Mouse (Mus musculus) cerebellum, postnatal 14 days (tissue): ENCODE results near the gene Nrxn3.

Experiments
- DNase-seq, 2 experiments: peaks; one replicate each; pipeline ENCODE4 v3.0.0; 2021; ENCODE audit warnings: mixed read lengths in 2 of 2

The Nrxn3 gene

DNA sequence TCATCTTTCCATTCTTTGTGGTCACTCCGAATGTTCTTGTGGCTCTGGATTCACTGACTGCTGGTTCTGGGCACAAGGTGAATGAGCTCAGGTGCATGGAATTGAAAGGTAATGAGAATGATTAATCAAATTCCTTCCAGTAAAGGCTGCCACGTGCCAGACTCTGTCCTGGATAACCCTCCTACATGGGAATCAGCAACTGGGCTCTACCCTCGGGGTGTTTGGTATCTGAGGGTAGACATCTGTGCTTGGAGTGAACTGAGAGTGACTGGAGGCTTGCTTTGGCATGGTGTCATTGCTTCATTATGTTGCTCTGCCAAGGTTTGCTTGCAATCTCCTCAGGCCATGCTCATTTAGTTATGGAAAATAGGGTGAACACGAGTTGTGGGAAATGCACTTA is 209.0 kb downstream of the Nrxn3 start:
- peak; percentile 27 to 42 for DNase-seq

DNA sequence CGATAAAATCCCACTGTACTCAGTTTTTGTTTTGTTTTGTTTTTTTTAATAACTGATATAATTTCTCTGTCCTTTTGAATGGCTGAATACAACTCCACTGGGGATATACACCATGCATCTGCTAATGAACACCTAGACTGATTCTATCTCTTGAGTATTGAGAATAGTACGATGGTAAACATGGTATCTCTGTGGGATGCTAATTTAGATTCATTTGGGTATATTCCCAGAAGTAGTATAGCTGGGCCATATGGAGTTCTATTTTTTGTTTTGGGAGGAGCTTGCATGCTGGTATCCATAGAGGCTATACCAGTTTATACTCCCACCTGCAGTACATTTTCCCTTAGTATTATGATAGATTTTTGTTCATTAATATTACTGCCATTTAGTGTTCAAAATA is 217.0 kb downstream of the Nrxn3 start:
- no peak for DNase-seq

DNA sequence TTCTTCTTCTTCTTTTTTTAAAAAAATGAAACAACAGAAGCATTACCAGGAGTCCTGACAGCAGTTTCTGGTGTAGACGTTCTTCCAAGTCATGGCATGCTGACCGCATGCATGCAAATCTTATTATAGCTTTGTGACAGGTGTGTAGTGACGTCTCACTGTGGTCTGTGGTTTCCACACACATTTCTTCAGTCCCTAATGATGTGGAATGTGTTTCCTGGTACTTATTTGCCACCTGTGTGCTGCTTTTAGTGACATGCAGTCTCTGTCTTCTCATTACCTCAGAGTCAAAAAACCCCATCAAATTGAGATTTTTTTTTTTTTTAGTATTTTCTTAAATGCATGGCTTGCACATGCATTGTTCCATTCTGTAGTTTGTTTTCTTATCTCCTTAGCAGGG is 222.3 kb downstream of the Nrxn3 start:
- no peak for DNase-seq

DNA sequence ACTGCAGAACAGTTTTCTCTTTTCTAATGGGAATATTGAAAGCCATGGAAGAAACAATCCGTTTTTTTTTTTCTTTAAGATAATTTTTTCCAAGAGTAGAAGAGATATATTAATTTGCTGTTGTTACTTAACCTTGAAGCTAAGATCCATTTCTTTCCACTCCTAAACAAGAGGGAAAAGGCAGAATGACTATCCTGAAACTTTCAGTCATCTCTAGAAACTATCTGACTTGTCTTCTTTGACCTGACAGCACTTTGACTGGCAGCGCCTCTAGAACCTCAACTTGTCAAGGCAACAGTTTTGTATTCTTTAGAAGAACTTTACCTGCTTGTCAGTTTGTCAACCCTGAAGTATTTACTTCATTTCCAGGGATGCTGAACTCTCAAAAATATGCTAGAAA is 227.2 kb downstream of the Nrxn3 start:
- DNase-seq = no peak

DNA sequence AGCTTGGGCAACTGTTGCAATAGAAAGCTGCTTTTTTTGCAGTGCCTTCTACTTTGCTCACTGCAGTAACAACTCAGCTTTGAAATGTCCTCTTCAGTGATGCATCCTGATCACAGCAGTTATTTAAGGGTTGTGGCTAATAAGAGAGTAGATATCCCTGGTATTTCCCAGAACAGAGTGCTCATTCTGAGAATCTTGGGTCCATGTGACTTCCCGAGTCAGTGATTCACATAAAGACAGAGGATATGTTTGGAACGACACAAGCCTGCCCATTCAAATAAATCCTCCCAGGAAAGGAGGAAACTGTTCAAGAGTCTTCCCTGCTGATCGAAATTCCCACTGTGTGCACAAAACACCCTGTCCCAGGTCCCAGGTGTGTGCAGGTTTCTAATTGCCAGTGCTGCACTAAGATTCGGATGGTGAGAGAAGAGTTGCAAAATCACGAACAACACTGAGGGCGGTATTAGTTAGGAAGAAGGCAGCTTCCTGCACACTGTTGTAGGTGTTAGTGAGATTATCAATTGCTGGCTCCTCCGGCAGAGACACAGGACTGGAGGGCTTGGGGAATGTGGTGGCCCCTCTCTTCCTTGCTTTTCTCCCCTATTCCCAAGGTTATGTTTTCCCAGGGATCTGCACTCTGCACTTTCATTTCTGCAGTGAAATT is 230.4 kb downstream of the Nrxn3 start:
- no peak for DNase-seq

DNA sequence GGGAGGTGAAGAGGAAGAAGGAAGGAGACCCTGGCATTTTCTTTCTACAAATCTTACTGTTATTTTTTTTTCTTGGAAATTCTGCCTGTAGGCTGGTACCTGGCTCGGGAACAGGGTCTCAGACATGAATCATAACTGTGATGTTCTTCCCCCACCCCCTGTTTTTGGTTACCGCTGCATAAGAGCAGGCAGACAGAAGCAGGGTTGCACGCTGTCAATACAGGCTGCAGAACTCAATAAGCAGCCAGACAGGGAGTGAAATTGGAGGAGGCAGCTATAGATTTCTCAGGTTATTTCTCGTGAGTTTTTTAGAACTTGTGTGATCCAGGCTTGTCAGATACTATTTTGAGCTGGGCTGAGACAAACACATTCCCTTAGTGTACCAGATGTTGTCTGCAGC is 231.1 kb downstream of the Nrxn3 start:
- no peak for DNase-seq

DNA sequence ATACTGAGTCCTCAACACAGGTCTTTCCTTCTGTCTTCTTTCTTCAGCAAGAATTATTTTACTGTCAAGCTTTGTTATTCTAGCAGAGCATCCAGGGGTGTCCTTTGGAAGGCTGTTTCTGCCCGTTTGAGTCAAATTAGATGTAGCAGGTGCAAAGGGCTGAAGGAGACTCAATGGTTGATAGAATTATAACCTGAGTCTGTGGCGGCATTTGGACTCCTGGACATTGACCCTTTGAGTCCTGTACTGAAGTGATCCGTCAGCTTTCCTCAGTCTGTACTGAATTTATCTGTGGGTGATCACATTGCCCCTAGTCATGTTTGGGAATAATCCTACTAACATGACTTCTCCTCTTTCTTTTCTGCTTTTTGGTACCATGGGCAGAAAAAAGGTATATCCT is 234.8 kb downstream of the Nrxn3 start:
- no peak for DNase-seq

DNA sequence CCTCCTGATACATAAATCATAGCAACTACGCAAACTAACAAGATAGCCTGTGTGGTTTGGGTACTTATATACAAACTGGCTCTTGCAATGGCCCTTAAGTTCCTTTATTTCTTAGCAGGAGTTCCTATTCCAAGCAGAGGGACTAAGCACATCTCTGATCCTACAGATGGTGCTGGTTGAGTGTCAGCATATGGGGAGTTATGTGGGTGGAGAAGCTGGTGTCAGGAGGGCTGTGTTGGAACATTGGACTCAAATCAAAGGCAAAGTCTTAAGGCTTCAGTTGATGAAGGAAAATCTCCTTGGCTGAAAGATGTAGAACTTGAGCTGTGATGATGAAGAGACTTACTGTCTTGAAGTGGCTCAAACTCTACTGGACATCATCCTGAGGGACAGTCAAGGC is 238.1 kb downstream of the Nrxn3 start:
- no peak for DNase-seq

DNA sequence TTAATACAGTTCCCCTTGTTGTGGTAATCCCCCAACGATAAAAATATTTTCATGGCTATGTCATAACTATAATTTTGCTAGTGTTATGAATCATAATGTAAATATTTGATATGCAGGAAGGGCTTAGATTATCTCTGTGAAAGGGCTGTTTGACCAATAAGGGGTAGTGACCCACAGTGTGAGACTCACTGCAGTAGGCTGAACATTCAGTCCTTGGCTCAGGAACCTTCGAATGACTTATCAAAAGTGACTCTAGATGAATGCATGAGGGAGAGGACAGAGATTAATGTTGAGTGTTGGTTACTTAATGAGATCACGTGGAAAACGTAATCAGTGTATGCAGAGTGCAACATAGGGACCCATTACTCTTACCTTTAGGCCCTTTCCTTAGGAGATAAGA is 243.7 kb downstream of the Nrxn3 start:
- DNase-seq = no peak

DNA sequence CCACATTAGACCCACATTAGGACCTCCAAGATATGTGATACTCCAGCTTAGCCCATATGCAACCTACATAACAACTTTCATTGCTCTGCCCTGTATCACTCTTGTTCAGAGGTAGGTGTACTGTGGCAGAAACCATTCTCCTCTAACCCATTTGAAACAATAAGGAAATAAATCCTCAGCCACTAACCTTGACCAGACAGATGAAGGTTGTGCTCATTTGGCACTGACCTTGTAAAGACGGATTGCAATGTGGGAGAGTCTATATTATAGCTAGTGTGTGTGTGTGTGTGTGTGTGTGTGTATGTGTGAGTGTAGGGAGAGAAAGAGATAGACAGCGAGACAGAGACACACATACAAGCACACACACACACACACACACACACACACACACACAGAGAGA is 253.9 kb downstream of the Nrxn3 start:
- no peak for DNase-seq

DNA sequence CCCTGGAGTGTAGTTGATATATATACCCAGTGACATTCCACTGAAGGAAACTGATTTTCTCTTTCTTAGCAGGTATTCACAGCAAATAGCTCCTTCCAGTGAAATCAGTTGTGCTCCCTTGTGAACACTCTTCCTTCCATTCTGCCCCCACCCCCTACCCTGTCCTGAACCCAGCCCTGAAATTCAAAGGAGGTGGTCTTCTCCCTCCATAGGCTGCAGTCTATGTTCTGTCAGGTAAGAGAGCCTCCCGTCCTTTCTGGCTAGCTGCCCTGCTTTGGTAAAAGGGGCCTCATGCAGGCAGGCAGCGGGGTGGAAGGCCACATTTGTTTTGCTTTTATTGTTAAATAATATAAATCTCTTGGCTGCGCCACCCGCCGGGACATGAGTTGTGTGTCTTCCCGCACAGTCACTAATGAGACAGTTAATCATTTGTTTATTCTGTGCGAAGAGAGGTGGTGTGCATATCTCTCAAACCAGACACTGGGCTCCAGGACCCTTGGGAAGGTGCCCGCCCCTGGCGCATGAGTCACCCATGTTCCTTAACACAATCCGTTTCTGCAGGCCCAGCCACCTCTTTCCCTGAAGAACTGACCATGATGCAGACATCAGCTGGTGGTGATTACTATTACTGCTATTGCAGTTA is 261.1 kb downstream of the Nrxn3 start:
- peak; percentile 2 to 6 for DNase-seq

DNA sequence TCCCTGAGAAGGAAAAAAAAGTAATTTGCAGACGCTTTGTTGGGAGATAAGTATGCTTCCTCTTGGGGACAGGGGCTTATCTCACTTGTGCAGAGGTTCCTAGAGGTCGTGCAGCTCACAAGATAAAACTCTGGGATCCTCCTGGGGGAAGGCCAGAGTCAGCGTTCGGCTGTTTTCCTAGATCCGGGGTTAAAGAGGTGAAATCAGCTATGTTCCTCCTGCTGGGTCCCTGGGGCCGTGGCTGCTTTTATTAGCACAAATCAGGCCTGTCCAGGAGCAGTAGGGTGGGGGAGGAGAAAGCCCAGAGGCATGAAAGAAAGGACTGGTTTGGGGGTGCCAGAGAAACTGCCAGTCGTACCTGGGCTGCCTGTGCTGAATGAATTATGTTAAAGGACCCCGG is 261.7 kb downstream of the Nrxn3 start:
- no peak for DNase-seq

DNA sequence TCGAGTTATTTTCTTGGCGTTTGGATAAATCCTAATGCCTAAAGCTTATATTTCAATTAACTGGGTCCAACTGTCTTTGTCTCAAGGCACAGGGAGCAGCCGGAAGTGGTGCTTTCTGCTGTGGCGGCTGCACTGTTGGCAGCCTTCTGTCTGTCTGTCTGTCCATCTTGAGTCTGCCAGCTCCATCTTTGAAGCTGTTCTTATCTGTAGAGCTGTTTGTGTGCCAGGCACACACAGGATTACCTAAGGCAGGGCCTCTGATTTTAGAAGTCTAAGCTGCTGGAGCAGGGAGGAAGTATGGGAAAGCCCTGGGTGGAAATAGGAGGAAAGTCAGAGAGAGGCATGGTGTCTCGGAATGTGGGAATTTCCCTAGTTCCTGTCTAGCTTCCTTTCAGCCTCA is 262.1 kb downstream of the Nrxn3 start:
- no peak for DNase-seq

DNA sequence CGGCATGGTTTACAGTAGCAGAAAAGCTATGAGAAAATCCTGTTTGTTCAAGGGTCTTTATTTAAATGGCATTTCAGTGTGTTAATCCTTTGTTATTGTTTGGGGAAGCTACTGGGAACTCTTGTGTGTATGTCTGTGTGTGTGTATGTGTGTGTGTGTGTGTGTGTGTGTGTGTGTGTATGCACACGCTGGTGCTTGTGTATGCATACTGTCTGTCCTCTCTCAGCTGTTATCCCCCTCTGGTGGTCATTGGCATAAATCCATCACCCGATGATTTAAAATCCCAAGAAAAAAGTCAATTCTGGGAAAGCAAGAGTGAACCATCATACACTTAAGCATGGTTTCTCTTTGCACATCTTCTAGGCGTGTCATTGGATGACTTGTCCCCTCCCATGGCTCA is 264.4 kb downstream of the Nrxn3 start:
- DNase-seq = peak in 1 of 2 experiments; percentile 15

DNA sequence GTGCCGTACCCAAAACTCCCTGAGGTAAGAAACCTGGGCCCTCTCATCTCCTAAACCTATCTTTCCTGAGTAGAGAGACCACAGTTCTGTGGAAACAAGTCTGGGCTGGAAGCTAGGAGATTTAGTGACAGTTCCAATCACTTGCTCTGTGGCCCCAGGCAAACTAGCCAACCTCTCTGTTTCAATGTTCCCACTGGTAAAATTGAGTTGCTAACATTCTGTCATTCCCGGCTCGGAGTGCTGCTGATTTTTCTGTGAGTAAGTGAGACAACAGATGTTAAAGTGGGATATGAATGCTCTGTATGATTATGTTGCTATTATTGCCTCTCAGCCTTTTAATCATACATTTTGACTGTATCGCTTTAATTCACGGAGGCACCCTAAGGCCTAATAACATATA is 268.1 kb downstream of the Nrxn3 start:
- DNase-seq = no peak

DNA sequence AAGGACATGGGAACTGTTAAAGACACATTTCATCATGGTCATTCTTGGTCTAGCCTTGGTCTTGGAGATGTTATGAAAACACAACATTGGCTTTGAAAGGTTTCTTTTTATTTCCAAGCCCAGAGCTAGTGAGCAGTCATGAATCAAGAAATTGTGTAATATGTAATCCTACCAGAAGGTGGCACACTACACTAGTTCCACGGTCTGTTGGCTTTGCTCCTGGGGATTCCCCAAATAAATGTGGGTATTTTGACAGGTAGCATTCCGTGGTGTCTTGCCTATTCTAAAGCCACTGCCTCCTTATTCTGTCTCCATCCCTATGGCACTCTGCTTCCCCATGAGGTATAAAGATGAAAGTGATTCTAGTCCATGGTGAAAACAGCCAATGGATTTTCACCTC is 269.5 kb downstream of the Nrxn3 start:
- DNase-seq = peak; percentile 34 to 58

DNA sequence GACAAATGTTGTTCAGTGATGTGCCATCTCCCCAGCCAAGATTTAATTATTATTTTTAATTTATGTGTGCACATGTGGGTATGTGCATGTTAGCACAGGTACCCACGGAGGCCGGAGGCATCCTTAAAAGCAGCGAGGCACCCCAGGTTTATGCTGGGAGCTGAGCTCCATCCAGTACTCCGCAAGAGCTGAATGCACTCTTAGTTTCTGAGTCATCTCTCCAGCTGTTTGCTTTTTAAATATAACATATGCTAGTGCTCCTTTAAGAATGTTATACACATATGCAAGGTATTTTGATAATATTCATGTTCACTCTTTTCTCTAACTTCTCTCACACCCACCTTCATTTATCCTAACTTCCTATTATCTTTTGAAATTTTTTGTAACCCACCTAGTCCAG is 271.1 kb downstream of the Nrxn3 start:
- DNase-seq = no peak

DNA sequence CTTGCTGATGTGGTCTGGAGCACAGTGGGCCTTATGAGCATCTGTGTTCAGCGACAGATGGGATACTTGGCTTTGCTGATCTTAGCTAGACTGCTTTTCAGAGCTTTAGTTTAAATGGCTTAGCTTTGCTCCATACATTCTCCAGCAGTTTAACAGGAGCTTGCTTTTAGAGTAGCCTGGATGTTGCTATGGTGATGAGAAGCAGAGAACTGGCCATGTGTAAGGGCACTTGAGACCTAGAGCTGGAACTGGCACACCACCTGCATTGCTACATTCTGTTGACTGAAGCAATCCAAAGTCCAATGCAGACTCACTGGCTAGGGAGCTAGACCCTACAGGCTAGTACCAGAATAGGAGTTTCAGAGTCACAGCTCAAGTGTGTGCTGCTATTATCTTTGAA is 293.8 kb downstream of the Nrxn3 start:
- no peak for DNase-seq

DNA sequence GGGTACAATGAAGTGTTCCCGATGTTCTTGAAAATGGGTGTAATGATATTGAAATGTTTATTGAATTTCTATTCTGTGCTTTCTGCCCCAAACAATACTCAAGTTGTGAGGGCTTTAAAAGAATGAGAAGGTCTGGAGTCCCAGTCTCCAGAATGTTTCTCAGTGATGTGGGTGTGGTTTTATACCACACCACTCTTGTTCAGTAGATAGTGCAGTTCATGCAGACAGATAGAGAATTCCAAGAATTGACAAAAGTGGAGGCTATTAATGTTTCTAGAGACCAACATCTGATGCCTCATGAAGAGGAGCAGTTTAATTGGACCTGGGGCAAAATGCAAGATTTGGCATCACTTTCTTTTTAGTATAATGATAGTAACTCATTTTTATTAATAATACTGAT is 302.5 kb downstream of the Nrxn3 start:
- no peak for DNase-seq

DNA sequence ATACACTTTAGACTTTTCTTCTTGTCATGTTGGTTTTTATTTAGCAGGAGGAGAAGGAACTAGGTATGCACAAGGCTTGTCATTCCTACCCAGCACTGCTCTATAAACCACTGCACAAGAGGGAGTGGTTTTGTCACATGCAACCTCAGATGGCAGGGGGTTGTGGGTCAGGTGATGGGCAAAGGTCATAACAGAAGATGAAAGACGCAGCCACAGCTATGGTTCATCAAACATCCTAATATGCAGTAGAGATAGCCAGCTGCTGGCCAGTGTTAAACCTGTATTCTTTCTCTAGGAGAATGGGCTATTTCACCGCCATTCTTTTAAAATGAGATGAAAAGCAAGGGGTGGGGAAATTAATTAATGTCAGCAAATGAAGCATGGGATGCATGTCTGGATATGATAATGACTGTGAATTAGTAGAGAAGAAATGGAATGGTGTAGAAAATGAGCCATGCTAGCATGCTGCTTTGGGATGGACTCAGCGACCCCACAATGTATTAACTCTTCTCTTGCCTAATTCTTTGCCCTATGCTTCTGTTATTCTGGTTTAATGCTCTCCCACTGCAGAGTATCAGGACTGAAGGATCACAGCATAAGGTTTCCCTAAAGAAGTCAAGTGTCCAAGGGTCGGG is 313.4 kb downstream of the Nrxn3 start:
- no peak for DNase-seq

DNA sequence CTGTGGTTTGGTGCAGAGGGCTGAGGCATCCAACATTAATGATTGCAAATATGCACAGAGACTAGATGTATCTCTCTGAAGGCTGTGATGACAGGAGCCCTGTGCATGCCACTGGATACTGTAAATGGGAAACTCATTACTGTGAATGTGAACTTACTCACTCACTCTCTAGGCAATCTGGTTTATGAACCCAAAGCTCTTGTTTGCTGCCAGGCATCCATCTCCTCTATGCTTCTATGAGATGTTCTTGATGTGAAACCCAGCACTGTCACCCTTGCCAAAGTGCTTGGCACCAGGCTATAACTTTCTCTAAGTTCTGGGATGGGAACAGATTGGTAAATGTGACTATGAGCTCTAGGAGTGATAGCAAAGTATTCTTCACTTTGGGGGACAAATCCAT is 317.5 kb downstream of the Nrxn3 start:
- DNase-seq = no peak

DNA sequence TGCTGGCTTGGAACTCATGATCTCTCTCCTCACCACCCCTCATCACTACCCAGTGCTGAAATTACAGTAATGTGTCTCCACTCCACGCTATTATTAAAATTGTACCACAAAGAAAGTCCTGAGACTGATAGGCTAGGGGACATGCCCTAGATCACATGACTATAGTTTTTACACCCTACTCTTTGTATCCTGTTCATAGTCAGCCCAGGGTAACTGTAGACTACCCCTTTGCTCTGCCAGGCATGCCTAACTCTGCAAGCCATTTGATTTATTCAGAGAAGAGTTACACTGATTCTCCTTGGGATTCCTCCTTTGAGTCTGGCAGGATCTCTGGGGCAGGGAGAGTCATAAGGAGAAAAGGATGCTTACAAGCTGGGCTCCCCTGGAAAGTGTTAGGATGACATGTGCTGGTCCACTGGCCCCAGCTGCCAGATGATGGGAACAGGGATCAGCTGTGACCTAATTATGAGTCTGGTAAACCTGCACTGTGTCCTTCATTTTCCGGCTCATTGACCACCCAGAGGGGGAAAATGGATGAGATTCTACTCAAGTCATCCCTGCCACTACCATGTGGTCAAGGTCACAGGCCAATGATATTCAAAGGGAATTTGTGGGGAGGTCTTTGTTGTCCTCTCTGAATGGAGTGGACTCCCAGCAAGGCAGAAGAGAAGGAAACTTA is 318.9 kb downstream of the Nrxn3 start:
- DNase-seq = peak; percentile 53 to 72

DNA sequence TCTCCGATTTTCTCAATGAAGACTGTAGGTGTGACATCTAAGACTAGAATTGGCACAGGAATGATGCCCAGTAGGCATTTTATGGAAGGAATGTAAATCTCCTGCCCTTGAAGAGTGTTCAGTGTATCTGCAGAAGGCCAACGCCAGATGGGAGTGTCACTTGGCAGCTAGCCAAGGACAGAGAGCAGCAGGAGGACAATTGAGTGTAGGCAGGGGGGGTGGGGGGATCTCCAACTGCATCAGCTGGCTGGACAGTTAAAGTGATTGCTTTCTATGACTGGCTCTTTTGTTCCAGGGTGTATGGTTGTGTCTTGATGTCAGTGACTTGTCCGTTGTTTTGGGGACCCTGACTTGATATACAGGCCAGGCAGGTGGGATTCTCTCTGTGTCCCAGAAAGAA is 326.6 kb downstream of the Nrxn3 start:
- DNase-seq = peak; percentile 68 to 82

DNA sequence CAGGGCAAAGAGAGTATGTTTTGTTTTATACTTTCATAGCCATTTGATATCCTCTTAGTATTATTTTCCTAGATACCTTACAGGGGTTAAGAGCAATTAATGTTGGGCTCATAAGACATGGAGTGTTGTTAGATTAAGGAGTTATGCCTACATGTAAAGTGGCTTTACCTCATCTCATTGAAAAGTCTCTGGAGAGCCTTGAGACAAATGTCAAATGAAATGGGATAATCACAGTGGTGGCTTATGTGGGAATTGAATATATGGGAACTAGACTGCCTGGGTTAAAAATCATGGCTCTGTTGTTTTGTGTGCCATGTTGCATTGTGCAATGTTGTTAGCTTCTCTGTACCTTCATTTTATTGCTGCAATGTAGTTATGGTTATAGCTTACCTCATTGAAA is 327.0 kb downstream of the Nrxn3 start:
- no peak for DNase-seq
